Comparison of ENCODE assay signal across 9 mouse cellular contexts in the genomic region with DNA sequence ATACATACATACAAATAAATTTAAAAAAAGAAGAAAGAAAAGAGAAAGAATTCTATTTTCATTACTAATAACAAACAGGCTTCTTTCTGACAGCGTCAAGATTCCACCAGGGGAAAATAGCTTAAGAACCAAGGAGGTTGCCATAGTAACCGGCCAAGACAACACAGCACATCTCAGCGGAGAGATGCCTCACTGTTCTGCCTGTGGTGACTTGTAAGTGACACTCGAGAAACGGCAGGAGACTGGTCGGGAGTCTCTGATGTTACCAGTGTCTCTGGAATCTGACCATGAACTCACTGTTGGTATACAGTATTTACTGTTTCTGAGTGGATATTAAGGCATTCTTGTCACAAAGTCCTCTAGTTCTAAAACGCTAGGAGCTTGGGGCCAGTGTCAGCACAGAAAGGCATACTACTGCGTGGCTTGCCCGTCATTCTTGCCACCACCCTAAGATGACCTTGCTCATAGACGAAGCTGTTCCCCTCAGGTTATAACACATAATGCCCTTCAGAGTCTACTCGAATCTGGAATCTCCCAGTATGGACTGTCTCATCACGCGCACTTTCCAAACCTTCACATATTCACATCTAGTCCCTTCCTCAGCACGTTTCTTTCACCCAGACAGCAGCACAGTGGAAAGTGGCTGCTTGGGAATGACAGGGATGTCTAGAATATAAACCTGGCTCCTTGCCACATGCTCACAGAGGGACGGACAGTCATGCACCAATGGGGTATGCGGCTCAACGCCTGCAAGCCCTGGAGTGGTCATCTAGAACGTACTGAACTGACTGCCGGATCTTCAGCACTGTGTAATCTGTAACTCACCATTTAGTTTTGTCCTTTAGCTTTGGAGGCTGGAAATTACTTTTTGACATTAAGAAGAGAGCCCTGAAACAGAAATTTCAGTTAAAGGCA. TPM values are rescaled to one million over a fixed set of nuclear protein-coding genes. Genes with fewer than 3 reads are reported as not detected.
DNase-seq lines count a peak whose midpoint lies in the region; ATAC-seq lines count a peak whose summit lies in the region.
"Had no signal": no experiment of that assay in that cellular context is flagged by ENCODE, and none has a peak within 500 bp of the region (broad histone marks: within the 10 kb centered on the region; RNA-seq: fewer than 3 reads in every experiment).

No protein-coding gene starts in this region.

- no peaks in the 10 kb centered on the region for H3K9me3 ChIP-seq in heart, embryonic 16.5 days (replicated peaks; ENCODE audit: control insufficient read depth, low read length)
- no peaks in the 10 kb centered on the region for H3K9me3 ChIP-seq in heart, embryonic 10.5 days
- no peaks in the 10 kb centered on the region for H3K9me3 ChIP-seq in forebrain, embryonic 12.5 days
- no peaks in the 10 kb centered on the region for H3K9me3 ChIP-seq in midbrain, embryonic 11.5 days (ENCODE audit: control insufficient read depth, low read length)

- peak; percentile 80 for ATAC-seq in heart, embryonic 16.5 days (replicated peaks; ENCODE audit: extremely low read depth, insufficient read depth, low FRiP score)
- peak; percentile 71 for ATAC-seq in forebrain, embryonic 12.5 days (ENCODE audit: low FRiP score)
- peak; percentile 73; the same call in 1 of the 2 replicates for ATAC-seq in midbrain, embryonic 11.5 days (ENCODE audit: low FRiP score)

- H3K27ac ChIP-seq in heart, embryonic 16.5 days (ENCODE audit: low read length), result peak overlapping the region; percentile 81
- no peak overlapping the region for H3K27ac ChIP-seq in heart, embryonic 10.5 days
- H3K27ac ChIP-seq in forebrain, embryonic 12.5 days, result peak overlapping the region; percentile 19; the same call in 1 of the 2 replicates
- H3K27ac ChIP-seq in midbrain, embryonic 11.5 days (ENCODE audit: low read depth, low read length), result no peak overlapping the region

- no peak for DNase-seq in heart, embryonic 10.5 days (ENCODE audit: low spot score)
- DNase-seq in brain, adult 2 months (ENCODE audit: low read depth, low spot score), result peak; percentile 91
- DNase-seq in midbrain, embryonic 11.5 days (ENCODE audit: low spot score, missing footprints), result peak; percentile 88
- DNase-seq in urinary bladder, postnatal 10 days (ENCODE audit: low spot score), result no peak
- no peak for DNase-seq in adrenal gland, postnatal 14 days
- no peak for DNase-seq in thymus, adult 18-20 months
- DNase-seq: gastrocnemius, postnatal 14 days had no signal

- no peak overlapping the region for H3K4me2 ChIP-seq in heart, embryonic 16.5 days (ENCODE audit: low read depth, low read length)
- H3K4me2 ChIP-seq in forebrain, embryonic 12.5 days, result no peak overlapping the region
- H3K4me2 ChIP-seq in midbrain, embryonic 11.5 days, result no peak overlapping the region

- 57% methylated on average over 19 of the region's 19 CpGs for WGBS in heart, embryonic 16.5 days
- 79% methylated on average over 19 of the region's 19 CpGs for WGBS in heart, embryonic 10.5 days
- 70% methylated on average over 19 of the region's 19 CpGs for WGBS in forebrain, embryonic 12.5 days
- WGBS in midbrain, embryonic 11.5 days, result 63% methylated on average over 19 of the region's 19 CpGs

- H3K27me3 ChIP-seq in heart, embryonic 16.5 days (ENCODE audit: control insufficient read depth, insufficient read depth, low read length), result no peaks in the 10 kb centered on the region
- H3K27me3 ChIP-seq in heart, embryonic 10.5 days (ENCODE audit: insufficient read depth, poor library complexity, severe bottlenecking), result no peaks in the 10 kb centered on the region
- no peaks in the 10 kb centered on the region for H3K27me3 ChIP-seq in forebrain, embryonic 12.5 days
- no peaks in the 10 kb centered on the region for H3K27me3 ChIP-seq in midbrain, embryonic 11.5 days (ENCODE audit: control insufficient read depth, insufficient read depth, low read length)

- peaks cover 6% of the 10 kb centered on the region; the same call in 1 of the 2 replicates for H3K4me1 ChIP-seq in heart, embryonic 16.5 days (ENCODE audit: control insufficient read depth, insufficient read depth, low read length)
- H3K4me1 ChIP-seq in heart, embryonic 10.5 days, result no peaks in the 10 kb centered on the region
- peaks cover 7% of the 10 kb centered on the region for H3K4me1 ChIP-seq in forebrain, embryonic 12.5 days
- H3K4me1 ChIP-seq in midbrain, embryonic 11.5 days (ENCODE audit: control insufficient read depth, insufficient read depth, low read length), result peaks cover 4% of the 10 kb centered on the region

- H3K4me3 ChIP-seq in heart, embryonic 16.5 days (ENCODE audit: low read length), result no peak overlapping the region
- H3K4me3 ChIP-seq in heart, embryonic 10.5 days, result no peak overlapping the region
- no peak overlapping the region for H3K4me3 ChIP-seq in forebrain, embryonic 12.5 days (replicated peaks)
- H3K4me3 ChIP-seq in midbrain, embryonic 11.5 days (ENCODE audit: low read depth, low read length), result no peak overlapping the region

- no peak overlapping the region for H3K9ac ChIP-seq in heart, embryonic 16.5 days (ENCODE audit: low read length)
- no peak overlapping the region for H3K9ac ChIP-seq in forebrain, embryonic 12.5 days
- H3K9ac ChIP-seq in midbrain, embryonic 11.5 days (ENCODE audit: low read length), result no peak overlapping the region

- H3K36me3 ChIP-seq in heart, embryonic 16.5 days (ENCODE audit: control insufficient read depth, insufficient read depth), result peaks cover 25% of the 10 kb centered on the region
- peaks cover 80% of the 10 kb centered on the region for H3K36me3 ChIP-seq in heart, embryonic 10.5 days
- peaks cover 38% of the 10 kb centered on the region for H3K36me3 ChIP-seq in forebrain, embryonic 12.5 days (replicated peaks)
- H3K36me3 ChIP-seq in midbrain, embryonic 11.5 days (ENCODE audit: control insufficient read depth, insufficient read depth, low read length), result no peaks in the 10 kb centered on the region

RNA-seq across cellular contexts. Expression of a gene that starts 48.6 kb away (rescaled TPM):
- 4.6 and 6.1 TPM in 2 replicates for polyA plus RNA-seq in heart, embryonic 16.5 days (2015; fragmentation: Nextera tagmentation; extraction: Ambion mirVana)
- 5.5 and 6.5 TPM in 2 replicates for polyA plus RNA-seq in heart, embryonic 10.5 days (2016; fragmentation: Nextera tagmentation; extraction: Ambion mirVana)
- 53.8 and 63.2 TPM in 2 replicates for polyA plus RNA-seq in forebrain, embryonic 12.5 days (2016; fragmentation: Nextera tagmentation; extraction: Ambion mirVana)
- 57.4 and 63.1 TPM in 2 replicates for polyA plus RNA-seq in midbrain, embryonic 11.5 days (2014; fragmentation: Nextera tagmentation; extraction: Ambion mirVana)
- total RNA-seq in adrenal gland, postnatal 14 days (2021), result 5.4 and 11.5 TPM in 2 replicates

RNA-seq across cellular contexts. Expression of a gene that starts 49.2 kb away (rescaled TPM):
- polyA plus RNA-seq in heart, embryonic 16.5 days (2015; fragmentation: Nextera tagmentation; extraction: Ambion mirVana), result 25.2 and 27.5 TPM in 2 replicates
- 32.3 and 33.7 TPM in 2 replicates for polyA plus RNA-seq in heart, embryonic 10.5 days (2016; fragmentation: Nextera tagmentation; extraction: Ambion mirVana)
- polyA plus RNA-seq in forebrain, embryonic 12.5 days (2016; fragmentation: Nextera tagmentation; extraction: Ambion mirVana), result 36.7 and 36.8 TPM in 2 replicates
- 27.7 and 32.8 TPM in 2 replicates for polyA plus RNA-seq in midbrain, embryonic 11.5 days (2014; fragmentation: Nextera tagmentation; extraction: Ambion mirVana)
- 31.4 and 34.4 TPM in 2 replicates for total RNA-seq in adrenal gland, postnatal 14 days (2021)

RNA-seq across cellular contexts. Expression of a gene that starts 52.7 kb away (rescaled TPM):
- 5.2 and 7.0 TPM in 2 replicates for polyA plus RNA-seq in heart, embryonic 16.5 days (2015; fragmentation: Nextera tagmentation; extraction: Ambion mirVana)
- 3.6 and 5.9 TPM in 2 replicates for polyA plus RNA-seq in heart, embryonic 10.5 days (2016; fragmentation: Nextera tagmentation; extraction: Ambion mirVana)
- 0.47 and 0.93 TPM in 2 replicates for polyA plus RNA-seq in forebrain, embryonic 12.5 days (2016; fragmentation: Nextera tagmentation; extraction: Ambion mirVana)
- polyA plus RNA-seq in midbrain, embryonic 11.5 days (2014; fragmentation: Nextera tagmentation; extraction: Ambion mirVana), result 0.50 and 0.64 TPM in 2 replicates
- 3.0 and 5.0 TPM in 2 replicates for total RNA-seq in adrenal gland, postnatal 14 days (2021)

Comparison
In these comparisons a context has a peak if more than half of its experiments do, and no peak if none do; other contexts are left out.
1. H3K27ac ChIP-seq: peak in heart, embryonic 16.5 days (single experiment) and forebrain, embryonic 12.5 days (single experiment); none in heart, embryonic 10.5 days (single experiment) and midbrain, embryonic 11.5 days (single experiment).
2. DNase-seq: peak in brain, adult 2 months (single experiment) and midbrain, embryonic 11.5 days (single experiment); none in heart, embryonic 10.5 days (single experiment), urinary bladder, postnatal 10 days (single experiment), adrenal gland, postnatal 14 days (single experiment) and thymus, adult 18-20 months (0 of 2).
3. Peak in every context shown above with its lines, with median percentiles within 50 percentile points of each other: ATAC-seq.